Mouse (Mus musculus): ENCODE measurements around the gene Insm1. TPM values are rescaled to one million over a fixed set of nuclear protein-coding genes. Genes with fewer than 3 reads are reported as not detected.

The Insm1 gene
- 0.93 and 1.2 TPM in 2 replicates for polyA plus RNA-seq (2015; fragmentation: Nextera tagmentation; extraction: Ambion mirVana)

DNA sequence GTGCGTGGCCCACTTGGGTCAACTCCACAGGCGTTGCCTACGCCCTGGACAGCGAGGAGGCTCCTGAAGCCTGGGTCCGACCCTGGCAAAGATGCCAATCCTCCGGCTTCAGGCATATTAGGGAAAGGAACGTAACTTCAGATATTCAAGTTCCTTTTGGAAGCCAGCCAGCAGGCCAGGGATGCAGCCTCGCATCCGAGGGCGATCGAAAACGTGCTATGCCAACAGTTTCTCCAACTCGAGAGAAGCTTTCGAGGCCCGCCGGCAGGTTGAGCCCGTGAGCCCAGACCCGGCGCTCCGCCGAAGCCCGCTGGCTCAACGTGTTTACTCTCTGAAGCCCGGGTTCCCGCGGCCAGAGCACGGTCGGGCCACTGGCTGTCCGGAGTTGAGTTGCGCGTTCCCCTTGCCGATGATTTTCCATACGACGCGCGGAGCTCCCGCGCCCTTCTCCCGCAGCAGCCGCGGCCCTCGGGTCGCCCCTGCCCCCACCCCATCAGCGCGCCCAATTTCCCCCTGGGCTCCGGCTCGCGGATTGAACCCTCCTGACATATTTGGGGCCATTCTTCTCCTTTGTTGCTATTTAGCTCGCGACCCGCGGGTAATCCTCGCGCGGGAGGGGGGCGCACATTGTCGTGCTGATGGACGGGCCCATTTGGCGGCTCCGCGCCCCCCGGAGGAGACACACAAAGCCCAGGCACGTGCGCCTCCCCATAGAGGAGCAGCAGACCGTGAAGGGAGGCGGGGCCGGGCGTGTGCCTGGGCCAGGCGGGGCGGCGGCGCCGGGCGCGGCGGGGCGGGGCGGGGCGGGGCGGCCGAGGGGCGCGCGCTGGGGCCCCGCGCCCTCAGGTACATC, at the start of gene Insm1:
Insm1 (plus strand) TSS at position 846 of the 853 bp plus-strand sequence.
- Histone ChIP-seq H3K9me3 (replicated peaks) (no peaks in the 10 kb centered on the region), H3K4me3 (replicated peaks) (peak within 1 kb of the TSS; percentile 67), H3K4me1 (peaks cover 64% of the 10 kb centered on the region), H3K4me2 (peak within 1 kb of the TSS; percentile 94), H3K9ac (replicated peaks) (peak within 1 kb of the TSS; percentile 63), H3K27ac (replicated peaks) (peak within 1 kb of the TSS; percentile 87), H3K27me3 (replicated peaks) (peaks cover 49% of the 10 kb centered on the region), H3K36me3 (no peaks in the 10 kb centered on the region)
- ATAC-seq (ENCODE audit: low FRiP score): peak; percentile 73
- WGBS: under 1% methylated on average over 55 of the region's 86 CpGs

DNA sequence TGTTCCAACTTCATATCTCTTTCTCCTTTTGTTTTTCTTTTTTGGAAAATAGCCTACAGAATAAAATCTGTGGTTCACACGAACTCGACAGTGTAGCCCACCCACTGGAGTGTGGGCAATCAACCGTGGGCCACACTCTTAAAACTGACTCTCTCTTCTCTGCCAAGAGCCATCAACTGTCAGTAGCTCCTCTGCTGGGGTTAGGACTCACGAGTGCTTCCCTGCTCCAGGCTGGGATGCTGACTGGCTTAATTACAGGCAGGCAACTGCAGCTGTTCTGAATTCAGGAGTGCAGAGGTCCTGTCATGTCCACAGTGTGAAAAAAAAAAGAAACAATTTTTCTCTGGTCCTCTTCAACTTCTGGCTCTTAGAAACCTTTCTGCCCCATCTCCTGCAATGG, 49.6 kb upstream of the Insm1 start:
- peaks cover 12% of the 10 kb centered on the region for H3K4me1 ChIP-seq
- no peak overlapping the region for H3K4me3 ChIP-seq (replicated peaks)
- 57% methylated on average over 4 of the region's 4 CpGs for WGBS
- no peak for ATAC-seq (ENCODE audit: low FRiP score)
- no peak overlapping the region for H3K4me2 ChIP-seq
- no peak overlapping the region for H3K27ac ChIP-seq (replicated peaks)
- no peaks in the 10 kb centered on the region for H3K36me3 ChIP-seq
- H3K9me3 ChIP-seq (replicated peaks): no peaks in the 10 kb centered on the region
- H3K9ac ChIP-seq (replicated peaks): no peak overlapping the region
- H3K27me3 ChIP-seq (replicated peaks): no peaks in the 10 kb centered on the region

DNA sequence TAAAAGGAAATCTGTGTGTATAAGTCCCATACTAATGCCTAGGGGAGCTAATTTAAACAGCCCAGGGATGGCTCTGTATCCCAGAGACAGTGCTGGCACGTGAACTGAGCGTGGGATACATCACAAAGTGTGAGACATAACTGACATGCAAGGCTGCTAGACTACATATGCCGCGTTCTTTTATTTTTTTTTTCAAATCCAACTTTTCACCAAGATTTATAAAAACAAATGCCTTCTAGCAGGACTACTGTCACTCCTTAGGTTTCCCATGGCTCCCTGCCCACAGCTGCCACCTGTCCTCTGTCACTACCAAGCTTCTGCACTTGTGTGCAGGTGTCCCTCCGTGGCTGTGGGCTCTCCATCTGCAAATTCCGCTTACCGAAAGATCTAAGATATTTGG, 47.5 kb upstream of the Insm1 start:
- Histone ChIP-seq H3K27ac (replicated peaks) (no peak overlapping the region), H3K4me2 (no peak overlapping the region), H3K27me3 (replicated peaks) (no peaks in the 10 kb centered on the region), H3K4me3 (replicated peaks) (no peak overlapping the region), H3K9ac (replicated peaks) (no peak overlapping the region), H3K4me1 (0 out of 2 replicates have a peak, but pooled peaks cover 2% of the 10 kb centered on the region), H3K9me3 (replicated peaks) (no peaks in the 10 kb centered on the region), H3K36me3 (no peaks in the 10 kb centered on the region)
- 90% methylated on average over 7 of the region's 7 CpGs for WGBS
- ATAC-seq (ENCODE audit: low FRiP score): no peak

DNA sequence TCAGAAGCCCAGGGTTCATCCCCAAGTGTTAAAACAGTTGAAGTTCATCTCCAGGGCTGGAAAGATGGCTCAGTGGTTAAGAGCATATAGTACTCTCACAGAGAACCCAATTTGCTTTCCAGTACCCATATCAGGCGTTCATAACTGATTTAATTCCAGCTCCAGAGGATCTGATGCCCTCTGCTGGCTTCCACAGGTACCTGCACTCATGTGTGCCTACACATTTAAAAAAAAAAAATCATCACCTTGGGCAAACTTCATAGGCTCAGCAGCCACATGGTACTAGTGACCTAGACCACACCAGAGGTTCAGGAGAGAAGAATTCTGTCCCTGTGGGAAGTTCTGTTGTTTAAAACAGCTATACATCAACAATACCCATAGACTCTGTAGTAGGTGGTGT, 43.0 kb upstream of the Insm1 start:
- no peak overlapping the region for H3K4me2 ChIP-seq
- no peaks in the 10 kb centered on the region for H3K36me3 ChIP-seq
- no peak overlapping the region for H3K9ac ChIP-seq (replicated peaks)
- 90% methylated on average over 1 of the region's 1 CpGs for WGBS
- no peaks in the 10 kb centered on the region for H3K9me3 ChIP-seq (replicated peaks)
- no peak overlapping the region for H3K4me3 ChIP-seq (replicated peaks)
- no peak for ATAC-seq (ENCODE audit: low FRiP score)
- no peaks in the 10 kb centered on the region for H3K4me1 ChIP-seq
- H3K27ac ChIP-seq (replicated peaks): no peak overlapping the region
- no peaks in the 10 kb centered on the region for H3K27me3 ChIP-seq (replicated peaks)

DNA sequence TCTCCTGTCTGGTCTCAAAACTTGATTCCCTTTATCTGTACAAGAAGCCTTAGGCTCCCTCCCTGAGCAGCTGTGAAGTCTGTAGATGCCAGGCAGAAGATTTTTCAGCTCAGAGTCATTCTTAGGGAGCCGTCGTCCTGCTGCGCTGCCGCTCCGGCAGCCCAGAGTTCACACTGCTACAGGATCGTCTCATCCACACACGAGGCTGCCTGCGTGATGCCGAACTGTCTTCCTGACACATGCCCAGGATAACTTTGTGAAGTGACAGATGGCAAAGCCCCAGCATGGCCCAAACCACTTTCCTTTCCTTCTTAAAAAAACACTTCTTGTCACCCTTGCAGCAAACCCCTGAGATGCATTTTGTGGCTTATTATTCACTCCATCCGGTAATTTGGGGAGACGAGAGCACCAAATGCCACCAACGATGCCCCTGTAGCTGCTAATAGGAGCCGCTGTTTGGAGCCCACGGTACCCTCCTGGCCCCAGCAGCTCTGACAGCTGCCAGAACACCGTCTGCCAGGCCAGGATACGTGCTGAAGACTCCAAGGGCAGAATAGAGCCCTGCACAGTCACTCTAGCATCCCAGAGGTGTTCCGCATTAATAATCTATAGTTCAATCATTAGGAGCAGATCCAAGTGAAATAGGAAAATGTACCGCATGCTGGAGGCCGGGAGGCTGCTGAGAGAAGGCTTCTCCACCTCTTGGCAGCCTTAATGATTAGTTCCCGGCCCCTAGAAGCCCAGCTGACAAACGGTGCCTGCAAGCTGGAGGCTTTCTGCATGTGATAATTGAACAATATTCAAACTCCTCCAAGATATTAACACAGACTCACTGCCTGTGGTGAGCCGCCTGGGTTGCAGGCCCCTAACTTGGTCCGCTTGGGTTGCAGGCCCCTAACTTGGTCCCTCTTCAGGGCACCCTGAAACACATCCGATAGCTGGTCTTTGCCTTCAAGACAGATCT, 37.6 kb upstream of the Insm1 start:
- Histone ChIP-seq H3K4me1 (0 out of 2 replicates have a peak, but pooled peaks cover 3% of the 10 kb centered on the region), H3K9ac (replicated peaks) (no peak overlapping the region), H3K27me3 (replicated peaks) (no peaks in the 10 kb centered on the region), H3K9me3 (replicated peaks) (no peaks in the 10 kb centered on the region), H3K27ac (replicated peaks) (no peak overlapping the region), H3K4me2 (no peak overlapping the region), H3K36me3 (no peaks in the 10 kb centered on the region), H3K4me3 (replicated peaks) (no peak overlapping the region)
- 61% methylated on average over 24 of the region's 24 CpGs for WGBS
- no peak for ATAC-seq (ENCODE audit: low FRiP score)

DNA sequence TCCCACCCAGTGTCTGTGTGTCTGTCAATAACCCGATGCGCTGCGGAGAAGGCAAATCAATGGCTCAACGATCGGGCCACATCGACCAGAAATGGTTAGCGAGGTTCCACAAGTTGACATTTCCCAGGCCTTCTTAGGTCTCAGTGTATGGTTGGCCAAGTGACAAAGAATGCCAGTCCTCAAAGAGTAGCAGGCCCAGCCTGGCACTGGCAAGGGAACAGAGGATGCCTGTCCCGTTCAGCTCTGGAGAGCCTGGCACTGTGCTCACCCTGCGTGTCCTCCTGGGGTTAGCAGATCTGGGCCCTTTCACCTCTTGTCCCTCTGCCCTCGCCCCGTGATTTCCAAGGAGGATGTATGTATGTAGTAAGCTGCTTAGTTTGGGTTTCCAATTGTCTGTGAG, 25.6 kb upstream of the Insm1 start:
- no peak for ATAC-seq (ENCODE audit: low FRiP score)
- 92% methylated on average over 11 of the region's 11 CpGs for WGBS
- no peak overlapping the region for H3K9ac ChIP-seq (replicated peaks)
- no peak overlapping the region for H3K4me3 ChIP-seq (replicated peaks)
- H3K9me3 ChIP-seq (replicated peaks): no peaks in the 10 kb centered on the region
- no peak overlapping the region for H3K27ac ChIP-seq (replicated peaks)
- H3K4me1 ChIP-seq: no peaks in the 10 kb centered on the region
- no peak overlapping the region for H3K4me2 ChIP-seq
- no peaks in the 10 kb centered on the region for H3K27me3 ChIP-seq (replicated peaks)
- no peaks in the 10 kb centered on the region for H3K36me3 ChIP-seq

DNA sequence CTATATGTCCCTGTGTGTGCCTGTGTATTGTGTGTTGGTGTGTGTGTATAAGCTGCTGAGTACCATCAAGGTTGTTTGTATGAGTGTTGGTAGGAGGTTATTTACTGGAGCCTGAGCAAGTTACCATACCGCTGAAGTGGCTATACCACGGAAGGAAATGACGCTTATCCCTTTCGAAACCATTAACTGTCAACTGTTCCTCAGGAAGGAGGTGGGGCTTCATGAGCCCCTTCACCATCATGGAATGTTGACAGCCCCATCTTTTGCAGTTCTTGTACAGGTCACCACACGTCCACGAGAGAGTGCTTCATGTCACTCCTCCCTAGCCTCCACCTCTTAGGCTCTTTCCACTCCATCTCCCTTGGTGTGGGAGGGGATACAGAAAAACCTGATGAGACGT, 23.8 kb upstream of the Insm1 start:
- Histone ChIP-seq H3K9me3 (replicated peaks) (no peaks in the 10 kb centered on the region), H3K27me3 (replicated peaks) (no peaks in the 10 kb centered on the region), H3K4me3 (replicated peaks) (no peak overlapping the region), H3K4me2 (no peak overlapping the region), H3K4me1 (no peaks in the 10 kb centered on the region), H3K27ac (replicated peaks) (no peak overlapping the region), H3K9ac (replicated peaks) (no peak overlapping the region), H3K36me3 (no peaks in the 10 kb centered on the region)
- no peak for ATAC-seq (ENCODE audit: low FRiP score)
- WGBS: 83% methylated on average over 7 of the region's 7 CpGs

DNA sequence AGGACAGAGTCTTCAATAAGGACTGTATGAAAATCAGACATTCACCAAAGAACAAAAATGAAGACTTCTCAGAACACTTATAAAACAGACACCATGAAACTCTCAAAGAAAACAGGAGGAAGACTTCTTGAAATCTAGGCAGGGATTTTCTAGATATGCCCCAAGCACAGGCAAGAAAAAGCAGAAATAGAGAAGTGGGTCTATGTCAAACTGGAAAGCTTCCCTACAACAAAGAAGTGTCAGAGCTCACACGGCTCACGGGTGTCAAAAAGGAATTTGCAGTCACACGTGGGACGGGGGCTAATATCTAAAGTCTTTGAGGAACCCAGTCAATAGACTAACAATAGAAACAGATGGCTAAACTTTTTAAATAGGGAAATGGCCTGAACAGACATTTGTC, 10.8 kb upstream of the Insm1 start:
- Histone ChIP-seq H3K4me3 (replicated peaks) (no peak overlapping the region), H3K36me3 (no peaks in the 10 kb centered on the region), H3K4me1 (0 out of 2 replicates have a peak, but pooled peaks cover 2% of the 10 kb centered on the region), H3K4me2 (no peak overlapping the region), H3K9me3 (replicated peaks) (no peaks in the 10 kb centered on the region), H3K27ac (replicated peaks) (no peak overlapping the region), H3K27me3 (replicated peaks) (peaks cover 3% of the 10 kb centered on the region), H3K9ac (replicated peaks) (no peak overlapping the region)
- no peak for ATAC-seq (ENCODE audit: low FRiP score)
- WGBS: 30% methylated on average over 4 of the region's 4 CpGs

DNA sequence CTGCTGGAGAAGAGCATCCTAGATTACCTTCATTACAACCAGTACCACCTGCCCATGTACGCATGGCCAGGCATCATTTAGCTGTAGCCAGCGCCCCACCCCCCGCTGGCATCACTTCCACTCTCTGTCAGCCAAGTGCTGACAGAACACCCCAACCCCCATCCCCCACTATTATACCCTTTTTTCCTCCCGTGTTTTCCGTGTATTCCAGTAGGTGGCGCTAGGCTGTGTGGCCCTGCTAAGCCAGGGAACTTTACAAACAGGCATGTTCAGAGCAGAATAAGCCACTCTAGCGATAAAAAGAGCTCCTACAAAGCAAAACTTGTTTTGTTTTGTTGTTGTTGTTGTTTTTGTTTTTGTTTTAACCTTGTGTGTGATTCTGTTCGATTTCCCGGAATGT, 7.0 kb upstream of the Insm1 start:
- no peak overlapping the region for H3K9ac ChIP-seq (replicated peaks)
- peak; percentile 45; the same call in 1 of the 2 replicates for ATAC-seq (ENCODE audit: low FRiP score)
- no peak overlapping the region for H3K27ac ChIP-seq (replicated peaks)
- H3K9me3 ChIP-seq (replicated peaks): no peaks in the 10 kb centered on the region
- peaks cover 23% of the 10 kb centered on the region for H3K4me1 ChIP-seq
- no peak overlapping the region for H3K4me2 ChIP-seq
- WGBS: 3% methylated on average over 9 of the region's 9 CpGs
- H3K27me3 ChIP-seq (replicated peaks): peaks cover 22% of the 10 kb centered on the region
- H3K36me3 ChIP-seq: no peaks in the 10 kb centered on the region
- H3K4me3 ChIP-seq (replicated peaks): no peak overlapping the region

DNA sequence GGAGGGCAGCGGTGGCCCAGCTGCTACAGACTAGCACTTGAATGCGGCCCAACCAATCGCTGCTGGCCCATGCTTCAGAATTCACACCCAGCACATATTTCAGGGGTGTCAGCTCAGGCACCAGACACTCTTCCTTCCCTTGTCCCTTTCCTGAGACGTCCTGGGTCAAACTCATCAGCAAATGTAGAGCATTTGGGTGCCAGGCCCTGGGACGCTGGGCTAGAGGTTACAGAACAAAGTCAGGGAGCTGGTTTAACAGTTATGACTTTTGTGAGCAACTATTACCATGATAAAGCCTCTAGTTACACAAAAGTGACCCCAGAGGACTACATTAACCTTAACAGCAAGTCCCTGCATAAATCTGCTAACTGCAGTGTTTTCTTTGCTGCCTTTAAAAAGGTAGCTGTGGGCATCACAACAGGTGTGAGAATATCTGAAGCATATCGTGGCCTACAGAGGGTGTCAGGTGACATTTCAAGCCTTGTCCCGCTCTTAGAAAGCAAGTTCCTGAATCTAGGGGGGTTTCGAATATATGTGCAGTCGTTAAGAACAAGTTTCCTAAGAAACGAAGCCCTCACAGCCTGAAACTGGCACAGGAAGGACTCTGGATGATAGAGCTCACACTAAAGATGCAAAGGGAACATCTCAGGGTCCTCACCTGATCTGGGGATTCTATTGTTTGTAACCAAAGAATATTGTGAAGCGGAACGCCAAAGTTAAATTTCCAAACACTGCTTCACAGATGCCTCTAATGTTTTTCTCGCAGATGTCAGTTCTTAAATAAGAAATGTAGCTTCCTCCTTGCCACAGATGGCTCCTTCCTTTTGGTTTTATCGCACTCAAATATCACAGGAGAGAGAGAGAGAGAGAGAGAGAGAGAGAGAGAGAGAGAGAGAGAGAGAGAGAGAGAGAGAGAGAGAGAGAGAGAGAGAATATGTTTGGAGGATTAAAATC, 5.3 kb upstream of the Insm1 start:
- Histone ChIP-seq H3K27me3 (replicated peaks) (peaks cover 27% of the 10 kb centered on the region), H3K27ac (replicated peaks) (no peak overlapping the region), H3K4me2 (no peak overlapping the region), H3K4me1 (peaks cover 31% of the 10 kb centered on the region), H3K9me3 (replicated peaks) (no peaks in the 10 kb centered on the region), H3K9ac (replicated peaks) (no peak overlapping the region), H3K4me3 (replicated peaks) (no peak overlapping the region), H3K36me3 (no peaks in the 10 kb centered on the region)
- ATAC-seq (ENCODE audit: low FRiP score): no peak
- WGBS: 12% methylated on average over 14 of the region's 14 CpGs
